Mouse (Mus musculus) hematopoietic stem cell, adult 5-6 weeks (primary cell): ENCODE measurements around the gene Olfr10. TPM values are rescaled to one million over a fixed set of nuclear protein-coding genes. Genes with fewer than 3 reads are reported as not detected.

Experiments
- ATAC-seq, 2 experiments: fragments of 125-278 bp in 1 of 2; replicated peaks in 1 of 2; 2 replicates each; pipeline ENCODE4 v1.8.0; 2016 to 2017; ENCODE audit warnings: inconsistent platforms in 2 of 2, mild to moderate bottlenecking in 2 of 2, moderate number of reproducible peaks in 2 of 2, low read depth in 1 of 2, moderate TSS enrichment in 1 of 2; ENCODE audit not compliant: low FRiP score in 2 of 2, poor library complexity in 2 of 2, severe bottlenecking in 2 of 2, insufficient read depth in 1 of 2, low TSS enrichment in 1 of 2
- total RNA-seq: library from RNA; stranded (forward); fragments of 172-1452, 232-1000 nt; gene quantifications from 2 replicates; pipeline ENCODE4 v1.2.3, GENCODE M21; 2017

Olfr10 gene
- not detected in 2 replicates for total RNA-seq

- no peak for ATAC-seq
Measured at GRCm38 (mm10) chr11:49304441-49304840, at the start of gene Olfr10. Gene Olfr10 (plus strand): TSS chr11:49304741.

GRCm38 (mm10) chr11:49259296-49259695 is 45.2 kb upstream of the Olfr10 start:
- no peak for ATAC-seq

GRCm38 (mm10) chr11:49259829-49260228 is 44.7 kb upstream of the Olfr10 start:
- ATAC-seq: no peak

- ATAC-seq: no peak
Measured at GRCm38 (mm10) chr11:49260598-49261312, 43.8 kb upstream of the Olfr10 start.

- no peak for ATAC-seq
Measured at GRCm38 (mm10) chr11:49261313-49261855, 43.2 kb upstream of the Olfr10 start.

GRCm38 (mm10) chr11:49262286-49262685 is 42.3 kb upstream of the Olfr10 start:
- no peak for ATAC-seq

- no peak for ATAC-seq
Measured at GRCm38 (mm10) chr11:49263149-49263548, 41.4 kb upstream of the Olfr10 start.

GRCm38 (mm10) chr11:49264081-49264480 is 40.5 kb upstream of the Olfr10 start:
- no peak for ATAC-seq

GRCm38 (mm10) chr11:49264622-49265021 is 39.9 kb upstream of the Olfr10 start:
- ATAC-seq: no peak

GRCm38 (mm10) chr11:49265101-49265500 is 39.4 kb upstream of the Olfr10 start:
- no peak for ATAC-seq

- no peak for ATAC-seq
Measured at GRCm38 (mm10) chr11:49266671-49267070, 37.9 kb upstream of the Olfr10 start.

GRCm38 (mm10) chr11:49267316-49267715 is 37.2 kb upstream of the Olfr10 start:
- ATAC-seq: no peak

GRCm38 (mm10) chr11:49267970-49268579 is 36.5 kb upstream of the Olfr10 start:
- no peak for ATAC-seq

GRCm38 (mm10) chr11:49269761-49270160 is 34.8 kb upstream of the Olfr10 start:
- 0 out of 4 replicates have a peak, but pooled peaks of 1 of the 2 experiments have one; percentile 22 for ATAC-seq

GRCm38 (mm10) chr11:49270368-49270767 is 34.2 kb upstream of the Olfr10 start:
- no peak for ATAC-seq

GRCm38 (mm10) chr11:49271334-49271733 is 33.2 kb upstream of the Olfr10 start:
- peak; percentile 56 to 86 for ATAC-seq

GRCm38 (mm10) chr11:49273834-49274519 is 30.6 kb upstream of the Olfr10 start:
- no peak for ATAC-seq

GRCm38 (mm10) chr11:49278222-49278621 is 26.3 kb upstream of the Olfr10 start, which contains the start of gene Olfr1393:
Gene Olfr1393 (plus strand): TSS chr11:49278304.
- no peak for ATAC-seq
